Mouse (Mus musculus) heart, embryonic 11.5 days (tissue): ENCODE results near the gene Pla2g2f. TPM values are rescaled to one million over a fixed set of nuclear protein-coding genes. Genes with fewer than 3 reads are reported as not detected.

Source experiments
- ATAC-seq: fragments of 200-750 bp; cut with Nextera tagmentation; replicated peaks from 2 replicates; pipeline ENCODE4 v1.8.0; 2017; ENCODE audit warnings: moderate library complexity; ENCODE audit not compliant: insufficient number of reproducible peaks, low FRiP score, low TSS enrichment
- H3K27ac ChIP-seq: fragments of 300-500 bp; sonication (generic); 2 replicates; pipeline ENCODE4 v1.5.1; 2014; ENCODE audit warnings: mild to moderate bottlenecking, low read depth, low read length
- H3K27me3 ChIP-seq: fragments of 300-500 bp; sonication (generic); 2 replicates; pipeline ENCODE4 v1.6.1; 2014; ENCODE audit warnings: mild to moderate bottlenecking, low read length, mixed read lengths; ENCODE audit not compliant: control insufficient read depth, insufficient read depth
- H3K36me3 ChIP-seq: fragments of 300-500 bp; sonication (generic); 2 replicates; pipeline ENCODE4 v1.6.1; 2014; ENCODE audit warnings: mild to moderate bottlenecking, low read length, moderate library complexity, mixed read lengths; ENCODE audit not compliant: control insufficient read depth, insufficient read depth
- H3K4me1 ChIP-seq: fragments of 300-500 bp; sonication (generic); 2 replicates; pipeline ENCODE4 v1.6.1; 2014; ENCODE audit warnings: low read length; ENCODE audit not compliant: control insufficient read depth, insufficient read depth
- H3K4me2 ChIP-seq: fragments of 300-500 bp; sonication (generic); 2 replicates; pipeline ENCODE4 v1.6.1; 2014; ENCODE audit warnings: mild to moderate bottlenecking, moderate library complexity
- H3K4me3 ChIP-seq: fragments of 300-500 bp; sonication (generic); 2 replicates; pipeline ENCODE4 v1.5.1; 2014; ENCODE audit warnings: low read depth, low read length
- H3K9ac ChIP-seq: fragments of 300-500 bp; sonication (generic); 2 replicates; pipeline ENCODE4 v1.6.1; 2014; ENCODE audit warnings: mild to moderate bottlenecking, low read depth, low read length, moderate library complexity
- H3K9me3 ChIP-seq: fragments of 300-500 bp; sonication (generic); replicated peaks from 2 replicates; pipeline ENCODE4 v1.6.1; 2016; ENCODE audit warnings: low read length; ENCODE audit not compliant: control insufficient read depth
- WGBS: fragments of 180-500 bp; shearing (Covaris S2); extraction: QIAGEN DNeasy Blood & Tissue Kit; methylation state at CpG from one replicate; pipeline ENCODE4 v1.1.7; 2014; ENCODE audit not compliant: insufficient replicate concordance; 5-methylcytosine and 5-hydroxymethylcytosine counted together
- polyA plus RNA-seq: library from polyadenylated mRNA; unstranded; fragments of >200 nt; fragmentation: Nextera tagmentation; extraction: Ambion mirVana; gene quantifications from 2 replicates; pipeline ENCODE4 v1.2.1, GENCODE M21; 2014

The Pla2g2f gene
- polyA plus RNA-seq, 1 experiment from 2014 or later, result not detected

DNA sequence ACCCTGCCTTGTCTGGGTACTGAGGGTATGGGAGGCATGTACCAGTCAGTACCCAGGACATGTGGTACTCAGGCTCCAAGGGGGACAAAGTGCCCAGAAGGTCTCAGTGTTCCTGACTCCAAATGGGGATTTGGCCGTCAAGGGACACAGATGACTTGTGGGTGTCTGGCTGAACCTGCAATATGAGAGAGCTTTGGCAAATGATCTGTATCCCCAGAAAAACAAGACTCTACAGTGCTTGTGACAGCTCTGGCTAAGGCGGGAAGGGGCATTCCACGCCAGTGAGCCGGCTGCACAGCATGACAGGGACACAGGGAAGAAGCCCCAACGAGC lies 38.2 kb downstream of the Pla2g2f start:
- no peak for ATAC-seq
- H3K9me3 ChIP-seq, result no peaks in the 10 kb centered on the region
- 0 out of 2 replicates have a peak, but pooled peaks cover 3% of the 10 kb centered on the region for H3K27me3 ChIP-seq
- no peak overlapping the region for H3K27ac ChIP-seq
- no peak overlapping the region for H3K9ac ChIP-seq
- 77% methylated on average over 5 of the region's 5 CpGs for WGBS
- peaks cover 7% of the 10 kb centered on the region for H3K4me1 ChIP-seq
- H3K4me2 ChIP-seq, result no peak overlapping the region
- no peaks in the 10 kb centered on the region; the same call in 1 of the 2 replicates for H3K36me3 ChIP-seq
- H3K4me3 ChIP-seq, result no peak overlapping the region

DNA sequence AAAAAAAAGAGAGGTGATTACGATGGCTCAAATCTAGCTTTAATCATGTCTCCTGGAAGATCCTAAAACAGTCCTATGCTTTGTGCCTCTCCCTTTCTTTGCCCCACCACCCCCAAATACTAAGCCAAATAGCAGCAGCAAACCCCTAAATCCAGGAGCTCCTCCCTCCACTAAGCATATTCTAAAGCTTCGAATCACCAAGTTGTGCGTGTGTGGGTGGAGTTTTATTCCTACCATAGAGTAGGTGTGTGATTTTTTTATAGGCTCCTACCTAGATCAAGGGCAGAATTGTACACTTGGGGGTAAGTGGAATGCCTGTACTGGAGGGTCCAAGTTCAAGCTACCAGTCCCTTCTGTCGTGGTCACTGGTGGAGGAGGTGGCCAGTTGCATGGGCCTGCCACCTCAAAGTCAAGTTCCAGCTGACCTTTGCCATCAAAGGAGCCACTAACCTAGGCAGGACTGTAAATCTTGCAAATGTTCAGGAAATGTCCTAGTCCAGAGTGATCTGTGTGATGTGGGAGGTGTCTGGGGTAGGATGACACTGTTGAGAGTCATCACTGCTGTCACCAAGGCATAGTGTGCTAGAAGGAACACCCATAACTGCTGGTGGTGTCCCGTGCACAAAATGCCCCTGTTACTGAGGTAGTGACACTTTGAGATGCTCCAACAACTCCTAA lies 38.7 kb downstream of the Pla2g2f start:
- ATAC-seq, result no peak
- Histone ChIP-seq H3K4me2 (no peak overlapping the region), H3K9me3 (no peaks in the 10 kb centered on the region), H3K4me3 (no peak overlapping the region), H3K27me3 (0 out of 2 replicates have a peak, but pooled peaks cover 3% of the 10 kb centered on the region), H3K36me3 (no peaks in the 10 kb centered on the region; the same call in 1 of the 2 replicates), H3K9ac (no peak overlapping the region), H3K27ac (no peak overlapping the region), H3K4me1 (peaks cover 2% of the 10 kb centered on the region)
- WGBS, result 64% methylated on average over 5 of the region's 5 CpGs

DNA sequence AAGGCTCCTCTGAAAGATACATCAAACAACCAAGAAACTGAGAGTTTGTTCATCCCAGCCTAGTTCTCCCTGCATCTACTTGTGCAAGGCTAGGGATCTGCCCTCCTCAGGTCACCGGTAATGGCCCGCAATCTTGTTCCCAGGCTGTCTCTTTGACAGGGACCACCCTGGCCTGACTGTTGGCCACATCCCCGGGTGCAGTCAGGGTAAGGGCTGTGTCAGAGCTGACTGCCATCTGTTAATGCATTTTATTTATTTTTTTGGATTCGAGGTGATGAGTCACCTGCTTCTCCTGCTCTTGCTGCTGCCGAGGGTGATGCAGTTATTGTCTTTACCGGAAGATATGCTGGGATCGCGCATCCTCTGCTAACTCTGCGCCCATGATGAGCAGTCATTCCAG lies 40.7 kb downstream of the Pla2g2f start:
- 0 out of 2 replicates have a peak, but pooled peaks cover 3% of the 10 kb centered on the region for H3K27me3 ChIP-seq
- H3K4me3 ChIP-seq, result no peak overlapping the region
- H3K9me3 ChIP-seq, result no peaks in the 10 kb centered on the region
- H3K9ac ChIP-seq, result no peak overlapping the region
- no peak for ATAC-seq
- H3K36me3 ChIP-seq, result no peaks in the 10 kb centered on the region; the same call in 1 of the 2 replicates
- no peak overlapping the region for H3K27ac ChIP-seq
- 76% methylated on average over 9 of the region's 9 CpGs for WGBS
- H3K4me2 ChIP-seq, result no peak overlapping the region
- no peaks in the 10 kb centered on the region for H3K4me1 ChIP-seq

DNA sequence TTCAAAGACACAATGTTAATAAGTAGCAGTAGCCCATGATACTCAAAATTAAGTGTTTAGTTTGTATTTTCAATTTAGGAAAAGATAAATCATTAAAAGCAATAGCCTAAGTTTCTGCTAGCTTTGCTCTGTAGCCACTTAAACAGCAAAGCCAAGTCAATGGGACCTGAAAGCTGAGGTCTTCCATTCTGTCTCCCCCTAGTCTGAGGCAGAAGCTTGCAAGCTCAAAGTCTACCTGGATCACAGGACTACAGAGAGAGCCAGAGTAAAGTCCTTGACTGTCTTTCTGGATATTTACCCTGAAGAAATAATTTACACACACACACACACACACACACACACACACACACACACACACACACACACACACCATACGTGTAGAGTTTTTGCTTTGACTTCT lies 43.2 kb downstream of the Pla2g2f start:
- Histone ChIP-seq H3K4me1 (no peaks in the 10 kb centered on the region), H3K9ac (no peak overlapping the region), H3K27me3 (0 out of 2 replicates have a peak, but pooled peaks cover 2% of the 10 kb centered on the region), H3K36me3 (no peaks in the 10 kb centered on the region), H3K9me3 (no peaks in the 10 kb centered on the region), H3K4me2 (no peak overlapping the region), H3K4me3 (no peak overlapping the region), H3K27ac (no peak overlapping the region)
- 67% methylated on average over 1 of the region's 1 CpGs for WGBS
- no peak for ATAC-seq

DNA sequence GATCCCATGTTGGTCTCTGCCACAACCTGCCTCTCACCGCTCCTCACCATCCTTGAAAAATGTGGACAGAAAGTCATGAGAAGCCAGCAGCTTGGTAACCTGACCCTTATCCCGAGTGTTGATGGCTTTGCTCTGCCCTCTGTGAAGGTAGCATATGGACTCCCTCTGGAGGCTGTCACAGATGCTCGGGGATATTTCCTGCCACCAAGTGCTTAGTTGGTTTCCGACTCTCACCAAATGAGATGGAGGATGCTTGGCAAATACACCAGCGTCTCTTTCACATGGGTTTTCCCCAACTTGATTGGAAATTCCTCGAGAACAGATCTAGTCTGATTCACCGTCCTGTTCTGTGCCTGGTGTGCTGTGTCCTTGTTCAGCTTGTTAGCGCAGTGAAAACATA lies 44.8 kb downstream of the Pla2g2f start:
- 69% methylated on average over 8 of the region's 8 CpGs for WGBS

DNA sequence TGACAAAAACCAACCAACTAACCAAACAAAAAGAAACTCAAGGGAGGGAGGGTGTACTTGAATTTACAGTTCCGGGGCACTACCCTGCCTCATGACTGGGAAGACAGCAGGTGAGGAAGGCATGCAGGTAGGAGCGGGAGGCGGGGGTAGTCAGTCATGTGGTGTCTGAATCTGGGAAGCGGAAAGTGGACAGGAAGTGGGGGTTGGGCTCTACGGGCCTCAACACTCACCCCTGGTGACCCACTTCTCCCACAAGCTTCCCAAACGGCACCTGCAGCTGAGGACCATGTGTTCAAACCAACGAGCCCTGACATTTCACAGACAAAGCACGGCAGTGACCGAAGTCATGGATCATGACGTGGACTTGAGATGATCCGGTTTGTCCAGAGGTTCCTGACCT lies 45.3 kb downstream of the Pla2g2f start:
- 79% methylated on average over 11 of the region's 11 CpGs for WGBS

More for the DNA sequence above, 44.8 kb downstream of the Pla2g2f start:
- H3K27me3 ChIP-seq, result 0 out of 2 replicates have a peak, but pooled peaks cover 2% of the 10 kb centered on the region
- ATAC-seq, result no peak
- H3K4me1 ChIP-seq, result no peaks in the 10 kb centered on the region
- H3K9ac ChIP-seq, result no peak overlapping the region
- no peak overlapping the region for H3K4me2 ChIP-seq
- no peak overlapping the region for H3K27ac ChIP-seq
- H3K36me3 ChIP-seq, result no peaks in the 10 kb centered on the region
- H3K4me3 ChIP-seq, result no peak overlapping the region
- H3K9me3 ChIP-seq, result no peaks in the 10 kb centered on the region

DNA sequence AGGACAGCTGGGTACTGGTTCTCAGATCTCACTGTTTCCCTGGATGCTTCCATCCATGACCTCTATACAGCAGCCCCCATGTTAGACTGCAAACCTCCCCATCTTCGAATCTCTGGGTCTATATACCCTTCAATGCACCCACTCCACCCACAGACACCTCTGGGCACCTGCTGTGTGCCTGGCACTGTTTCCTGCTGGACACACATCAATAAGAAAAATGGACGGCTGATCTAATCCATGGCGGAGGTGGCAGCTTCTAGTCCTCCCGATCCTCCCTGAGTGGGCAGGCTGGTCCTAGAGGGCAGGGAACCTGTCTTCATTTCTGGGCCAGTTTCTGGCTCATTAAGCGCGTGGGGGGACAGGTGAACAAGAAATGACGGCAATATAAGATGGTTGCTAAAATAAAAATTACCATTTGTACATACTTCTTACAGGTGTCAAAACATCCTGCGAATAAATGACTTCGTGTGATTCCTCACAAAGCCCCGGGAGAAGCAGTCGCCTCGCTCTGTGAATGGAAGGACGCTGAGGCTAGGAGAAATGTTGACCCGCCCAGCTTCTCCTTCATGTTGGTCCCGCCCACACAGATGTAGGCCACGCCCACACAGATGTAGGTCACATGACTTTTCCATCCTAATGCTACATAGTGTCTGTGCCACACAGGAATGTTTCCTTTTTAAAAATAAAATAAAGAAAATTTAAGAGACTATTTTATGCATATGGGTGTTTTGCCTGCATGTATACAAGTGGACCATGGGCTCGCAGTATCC lies 46.2 kb downstream of the Pla2g2f start:
- Histone ChIP-seq H3K4me2 (no peak overlapping the region), H3K9me3 (no peaks in the 10 kb centered on the region), H3K27me3 (peaks cover 5% of the 10 kb centered on the region; the same call in 1 of the 2 replicates), H3K4me3 (no peak overlapping the region), H3K36me3 (no peaks in the 10 kb centered on the region), H3K27ac (no peak overlapping the region), H3K4me1 (no peaks in the 10 kb centered on the region), H3K9ac (no peak overlapping the region)
- ATAC-seq, result no peak
- WGBS, result 61% methylated on average over 17 of the region's 17 CpGs

More for the DNA sequence above, 45.3 kb downstream of the Pla2g2f start:
- 0 out of 2 replicates have a peak, but pooled peaks cover 2% of the 10 kb centered on the region for H3K27me3 ChIP-seq
- no peaks in the 10 kb centered on the region for H3K4me1 ChIP-seq
- no peak overlapping the region for H3K4me2 ChIP-seq
- H3K4me3 ChIP-seq, result no peak overlapping the region
- H3K36me3 ChIP-seq, result no peaks in the 10 kb centered on the region
- H3K9ac ChIP-seq, result no peak overlapping the region
- no peaks in the 10 kb centered on the region for H3K9me3 ChIP-seq
- no peak for ATAC-seq
- H3K27ac ChIP-seq, result no peak overlapping the region

DNA sequence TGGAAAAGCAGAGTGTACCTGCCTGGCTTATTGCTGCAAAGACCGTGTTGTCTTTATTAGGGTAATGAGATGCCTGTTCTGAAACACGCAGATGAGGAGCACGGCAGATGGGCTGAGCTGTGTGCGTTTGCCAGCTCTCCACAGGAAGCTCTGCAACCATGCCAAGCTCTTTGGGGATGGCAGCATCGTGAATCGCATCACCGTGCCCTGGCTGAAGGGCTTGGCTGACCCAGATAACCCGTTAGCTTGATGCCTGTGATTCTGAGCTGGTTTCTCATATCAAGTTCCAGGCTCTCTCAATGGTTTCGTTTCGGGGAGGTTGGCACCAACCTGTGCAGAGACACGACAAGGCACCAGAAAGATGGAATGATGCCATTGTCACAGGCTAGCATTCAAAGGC lies 46.8 kb downstream of the Pla2g2f start:
- Histone ChIP-seq H3K27ac (no peak overlapping the region), H3K9me3 (no peaks in the 10 kb centered on the region), H3K27me3 (peaks cover 5% of the 10 kb centered on the region; the same call in 1 of the 2 replicates), H3K4me2 (no peak overlapping the region), H3K9ac (no peak overlapping the region), H3K4me1 (no peaks in the 10 kb centered on the region), H3K4me3 (no peak overlapping the region), H3K36me3 (no peaks in the 10 kb centered on the region)
- ATAC-seq, result no peak
- WGBS, result 82% methylated on average over 11 of the region's 11 CpGs
